Mouse (Mus musculus) hindbrain, embryonic 14.5 days (tissue): ENCODE measurements around the gene Clec2l. TPM values are rescaled to one million over a fixed set of nuclear protein-coding genes. Genes with fewer than 3 reads are reported as not detected.

Experiments
- ATAC-seq: fragments of 200-750 bp; cut with Nextera tagmentation; 2 replicates; pipeline ENCODE4 v1.8.0; 2017; ENCODE audit warnings: moderate number of reproducible peaks, mild to moderate bottlenecking, moderate TSS enrichment, moderate library complexity; ENCODE audit not compliant: low FRiP score
- DNase-seq: peaks from one replicate; pipeline ENCODE4 v3.0.0-alpha.2; 2015; ENCODE audit warnings: low spot score
- H3K27ac ChIP-seq: fragments of 300-500 bp; sonication (generic); 2 replicates; pipeline ENCODE4 v1.5.1; 2014; ENCODE audit warnings: mild to moderate bottlenecking, moderate library complexity
- H3K27me3 ChIP-seq: fragments of 300-500 bp; sonication (generic); 2 replicates; pipeline ENCODE4 v1.6.1; 2014; ENCODE audit warnings: mild to moderate bottlenecking, low read length, mixed read lengths; ENCODE audit not compliant: control insufficient read depth, insufficient read depth
- H3K36me3 ChIP-seq: fragments of 300-500 bp; sonication (generic); replicated peaks from 2 replicates; pipeline ENCODE4 v1.6.1; 2014; ENCODE audit not compliant: control insufficient read depth, insufficient read depth
- H3K4me1 ChIP-seq: fragments of 300-500 bp; sonication (generic); replicated peaks from 2 replicates; pipeline ENCODE4 v1.6.1; 2014; ENCODE audit warnings: antibody characterized with exemption, low read length, mixed read lengths; ENCODE audit not compliant: control insufficient read depth, insufficient read depth
- H3K4me2 ChIP-seq: fragments of 300-500 bp; sonication (generic); replicated peaks from 2 replicates; pipeline ENCODE4 v1.6.1; 2014; ENCODE audit warnings: mild to moderate bottlenecking, moderate library complexity
- H3K4me3 ChIP-seq: fragments of 300-500 bp; sonication (generic); replicated peaks from 2 replicates; pipeline ENCODE4 v1.5.1; 2014; ENCODE audit warnings: mild to moderate bottlenecking, low read length
- H3K9ac ChIP-seq: fragments of 300-500 bp; sonication (generic); 2 replicates; pipeline ENCODE4 v1.6.1; 2014
- H3K9me3 ChIP-seq: fragments of 300-500 bp; sonication (generic); 2 replicates; pipeline ENCODE4 v1.6.1; 2016; ENCODE audit warnings: low read length; ENCODE audit not compliant: control insufficient read depth
- WGBS: fragments of 180-500 bp; shearing (Covaris S2); extraction: QIAGEN DNeasy Blood & Tissue Kit; methylation state at CpG from one replicate; pipeline ENCODE4 v1.1.7; 2014; 5-methylcytosine and 5-hydroxymethylcytosine counted together
- polyA plus RNA-seq: library from polyadenylated mRNA; unstranded; fragments of >200 nt; fragmentation: Nextera tagmentation; extraction: Ambion mirVana; gene quantifications from 2 replicates; pipeline ENCODE4 v1.2.1, GENCODE M21; 2014

The Clec2l gene
- polyA plus RNA-seq, 1 experiment from 2014 or later: 22.3 TPM

DNA sequence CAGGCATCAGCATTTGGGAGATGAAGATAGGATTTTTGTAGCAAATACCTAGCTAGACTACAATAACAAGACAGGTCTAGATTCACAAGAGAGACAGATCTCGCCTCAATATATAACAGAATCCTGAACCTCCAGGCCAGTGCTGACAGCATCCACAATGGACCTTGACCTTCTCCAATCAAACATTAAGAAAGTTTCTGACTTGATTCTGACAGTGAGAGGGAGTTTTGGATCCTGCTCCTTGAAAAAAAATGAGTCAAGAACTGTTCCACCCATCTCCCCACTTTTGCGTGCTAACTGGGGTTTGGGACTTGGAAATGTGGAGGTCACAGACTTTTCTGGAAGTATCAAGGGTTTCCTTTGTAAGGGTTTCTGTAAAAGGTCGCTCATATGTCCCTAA, 62.6 kb downstream of the Clec2l start:
- H3K4me3 ChIP-seq: no peak overlapping the region
- no peak overlapping the region for H3K4me2 ChIP-seq
- DNase-seq (no peak), ATAC-seq (no peak)
- WGBS: 98% methylated on average over 3 of the region's 3 CpGs
- H3K9me3 ChIP-seq: no peaks in the 10 kb centered on the region
- H3K36me3 ChIP-seq: peaks cover 52% of the 10 kb centered on the region
- H3K27me3 ChIP-seq: no peaks in the 10 kb centered on the region
- H3K4me1 ChIP-seq: no peaks in the 10 kb centered on the region; the same call in 1 of the 2 replicates
- H3K9ac ChIP-seq: no peak overlapping the region
- H3K27ac ChIP-seq: no peak overlapping the region

Other genes starting within 250 kb of the Clec2l start
- 16.3 and 21.3 TPM in 2 replicates for gene Ubn2, start 229.1 kb upstream of the Clec2l start, polyA plus RNA-seq
- gene Fmc1, start 129.6 kb upstream of the Clec2l start, polyA plus RNA-seq: 195 and 213 TPM in 2 replicates
- 34.1 and 49.3 TPM in 2 replicates for gene Luc7l2, start 111.7 kb upstream of the Clec2l start, polyA plus RNA-seq
- gene Klrg2, start 25.8 kb upstream of the Clec2l start, polyA plus RNA-seq: 0.16 TPM in 1 of 2 replicates, not detected in the other
- 1.6 and 2.2 TPM in 2 replicates for gene Tbxas1, start 212.3 kb downstream of the Clec2l start, polyA plus RNA-seq
- gene Hipk2, start 213.1 kb downstream of the Clec2l start, polyA plus RNA-seq: 33.8 and 36.9 TPM in 2 replicates